Mouse (Mus musculus): Measurements from ENCODE around the gene Emg1.

Emg1 gene

GRCm38 (mm10) chr6:124740888-124741761 is 29.1 kb upstream of the Emg1 start, which contains the start of gene Grcc10:
Gene Grcc10 (minus strand): TSS chr6:124741374.
- peak; percentile 72 for DNase-seq (ENCODE audit: low read depth, low spot score)

- DNase-seq (ENCODE audit: low read depth, low spot score): no peak
Measured at GRCm38 (mm10) chr6:124740211-124740887, 28.4 kb upstream of the Emg1 start.

GRCm38 (mm10) chr6:124739231-124739796 is 27.3 kb upstream of the Emg1 start:
- no peak for DNase-seq (ENCODE audit: low read depth, low spot score)

DNA sequence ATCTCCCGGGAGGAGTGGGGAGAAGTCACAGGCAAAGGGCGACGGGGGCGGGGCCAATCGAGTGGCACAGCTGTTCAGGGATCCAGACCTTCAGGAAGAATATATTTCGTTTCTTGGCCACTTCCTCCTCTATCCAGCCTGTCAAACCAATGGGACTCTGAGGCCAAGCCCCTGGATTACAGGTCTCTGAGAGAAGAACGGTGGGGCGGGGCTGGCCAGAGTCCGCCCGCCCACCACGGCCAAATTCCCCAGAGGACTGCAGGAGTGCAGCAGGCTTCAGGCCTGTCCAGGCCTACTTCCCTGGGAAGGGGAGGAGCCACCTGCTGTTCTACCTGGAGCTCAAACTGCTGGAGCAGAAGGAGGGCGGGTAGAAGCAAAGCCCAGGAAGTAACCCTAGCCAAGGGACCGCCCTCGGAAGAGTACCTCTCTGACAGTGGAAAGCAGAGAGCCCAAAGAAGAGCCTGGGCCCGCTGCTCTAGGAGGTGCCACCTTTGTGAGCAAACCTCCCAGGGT is 26.6 kb upstream of the Emg1 start, which contains the start of gene Ptpn6:
TSS of gene Ptpn6 (minus strand) at position 204 of the 513 bp plus-strand sequence.
- no peak for DNase-seq (ENCODE audit: low read depth, low spot score)

DNA sequence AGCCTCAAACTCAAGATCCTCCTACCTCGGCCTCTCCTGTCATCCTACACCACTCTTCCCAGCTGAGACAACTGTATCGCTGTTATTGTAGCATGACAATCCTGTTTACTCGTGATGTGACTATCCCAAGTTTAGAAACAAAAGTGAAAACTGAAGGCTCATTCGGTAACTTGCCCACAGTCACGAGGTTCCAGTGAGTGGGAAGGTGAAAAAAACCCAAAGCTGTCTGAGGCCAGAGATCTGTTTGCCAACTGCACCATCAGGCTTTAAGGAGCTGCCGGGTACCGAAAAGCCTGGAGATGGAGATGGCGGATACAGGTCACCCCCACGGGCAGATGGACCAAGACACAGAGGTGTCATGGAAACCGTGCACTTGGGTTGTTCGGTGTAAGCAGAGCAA is 25.1 kb upstream of the Emg1 start:
- DNase-seq (ENCODE audit: low read depth, low spot score): no peak

GRCm38 (mm10) chr6:124734417-124734816 is 22.4 kb upstream of the Emg1 start:
- no peak for DNase-seq (ENCODE audit: low read depth, low spot score)

- no peak for DNase-seq (ENCODE audit: low read depth, low spot score)
Measured at GRCm38 (mm10) chr6:124732476-124733370, 20.7 kb upstream of the Emg1 start.

DNA sequence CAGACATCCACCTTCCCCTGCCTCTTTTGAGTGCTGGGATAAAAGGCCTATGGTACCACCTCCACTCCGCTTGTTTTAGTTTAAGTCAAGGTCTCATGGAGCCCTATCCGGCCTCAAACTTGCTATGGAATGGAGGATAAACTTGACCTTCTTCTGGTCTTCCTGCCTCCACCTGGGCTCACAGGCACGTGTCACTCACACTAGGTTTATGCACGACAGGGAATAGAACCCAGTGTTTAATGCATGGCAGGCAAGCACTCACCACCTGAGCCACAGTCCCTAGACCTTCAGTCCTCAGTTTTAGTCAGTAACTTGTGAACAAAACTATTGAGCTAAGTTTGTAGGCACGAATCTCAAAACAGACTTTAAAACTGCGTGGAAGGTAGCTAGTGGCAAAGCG is 19.1 kb upstream of the Emg1 start:
- DNase-seq (ENCODE audit: low read depth, low spot score): no peak

DNA sequence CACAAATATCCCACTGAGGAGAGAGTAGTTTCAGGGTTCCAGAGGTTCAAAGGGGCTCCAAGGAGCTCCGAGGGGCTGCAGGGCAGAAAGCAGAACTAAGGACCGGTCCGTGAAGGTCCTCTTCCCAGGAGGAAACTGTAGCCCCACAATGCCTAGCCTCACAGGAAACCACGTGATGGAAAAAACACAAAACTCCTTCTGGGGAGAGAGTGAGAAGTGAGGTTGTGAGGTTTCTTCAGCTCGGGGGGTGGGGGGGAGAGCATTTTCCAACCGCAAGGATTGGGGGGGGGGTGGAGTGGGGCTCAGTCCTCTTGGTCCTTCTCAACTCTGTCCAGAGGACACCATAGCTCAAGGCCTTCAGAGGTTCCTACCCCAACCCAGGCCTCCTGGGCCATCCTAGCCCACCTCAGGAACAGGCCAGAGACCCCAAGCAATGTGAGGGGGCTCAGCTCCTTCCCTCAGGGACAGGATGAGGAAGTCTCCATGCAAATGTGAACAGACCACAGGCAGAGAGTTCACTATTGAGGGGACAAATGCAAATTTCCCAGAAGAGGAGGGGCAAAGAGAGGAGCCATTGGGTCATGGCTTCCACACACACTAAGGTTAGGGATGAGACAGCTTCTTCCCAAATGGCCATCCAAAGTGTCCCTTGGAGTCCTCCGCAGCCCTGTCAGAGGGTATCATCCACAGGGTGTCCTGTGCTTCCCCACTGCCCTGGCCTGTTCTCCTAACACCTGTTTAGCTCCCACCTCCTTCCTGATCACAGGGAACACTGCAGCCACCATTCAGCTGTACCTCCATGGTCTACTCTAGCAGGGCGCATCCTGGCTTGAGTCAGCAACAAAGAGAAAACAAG is 18.1 kb upstream of the Emg1 start:
- DNase-seq (ENCODE audit: low read depth, low spot score): no peak

- DNase-seq (ENCODE audit: low read depth, low spot score): no peak
Measured at GRCm38 (mm10) chr6:124728621-124729020, 16.6 kb upstream of the Emg1 start.

- no peak for DNase-seq (ENCODE audit: low read depth, low spot score)
Measured at GRCm38 (mm10) chr6:124724472-124724871, 12.5 kb upstream of the Emg1 start.

DNA sequence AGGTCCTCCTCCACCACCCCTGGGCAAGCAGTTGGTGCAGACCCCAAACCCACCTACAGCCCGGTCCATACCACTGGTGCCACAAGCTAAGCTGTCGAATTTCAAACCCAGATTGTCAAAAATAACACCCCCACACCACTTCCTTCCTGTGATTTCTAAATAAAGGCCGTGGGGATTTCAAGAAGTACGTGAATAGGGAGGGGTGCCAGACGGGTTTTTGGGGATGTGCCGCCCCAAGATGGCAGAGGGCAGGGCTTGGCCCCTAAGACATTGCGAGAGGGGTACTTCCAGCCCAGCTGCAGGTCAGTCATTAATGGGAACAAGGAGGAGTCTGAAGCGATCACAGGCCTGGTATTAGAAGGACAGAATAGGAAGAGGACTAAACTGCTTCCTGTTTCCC is 11.6 kb upstream of the Emg1 start:
- no peak for DNase-seq (ENCODE audit: low read depth, low spot score)

- no peak for DNase-seq (ENCODE audit: low read depth, low spot score)
Measured at GRCm38 (mm10) chr6:124722876-124723473, 11.0 kb upstream of the Emg1 start.

GRCm38 (mm10) chr6:124720904-124721303 is 8.9 kb upstream of the Emg1 start:
- no peak for DNase-seq (ENCODE audit: low read depth, low spot score)

GRCm38 (mm10) chr6:124719354-124719978 is 7.5 kb upstream of the Emg1 start:
- DNase-seq (ENCODE audit: low read depth, low spot score): no peak

GRCm38 (mm10) chr6:124718703-124719102 is 6.7 kb upstream of the Emg1 start:
- no peak for DNase-seq (ENCODE audit: low read depth, low spot score)

- no peak for DNase-seq (ENCODE audit: low read depth, low spot score)
Measured at GRCm38 (mm10) chr6:124717968-124718367, 6.0 kb upstream of the Emg1 start.

- DNase-seq (ENCODE audit: low read depth, low spot score): no peak
Measured at GRCm38 (mm10) chr6:124716864-124717490, 5.0 kb upstream of the Emg1 start.

DNA sequence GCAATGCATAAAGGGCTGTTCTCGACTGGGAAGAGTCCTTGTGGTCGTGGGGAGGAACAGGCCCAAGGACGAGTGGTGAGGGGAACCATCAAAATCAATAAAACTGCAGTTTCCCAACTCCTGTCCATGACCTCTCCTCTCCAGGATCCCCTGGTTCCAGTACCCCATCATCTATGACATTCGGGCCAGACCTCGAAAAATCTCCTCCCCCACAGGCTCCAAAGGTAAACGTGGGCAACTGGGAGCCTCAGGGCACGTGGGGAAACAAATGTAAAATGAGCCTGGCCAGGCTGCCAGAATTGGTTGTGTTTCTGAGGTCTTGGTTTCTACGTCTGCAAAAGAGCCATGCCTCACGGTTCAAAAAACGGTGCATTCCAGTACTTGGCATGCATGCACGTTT is 940 bp upstream of the Emg1 start:
- no peak for DNase-seq (ENCODE audit: low read depth, low spot score)
